Mouse (Mus musculus) G1E (cell line): ENCODE measurements at regions not wholly inside any gene's neighbourhood (a gene's known extent, or its start where the extent isn't known, plus 50 kb on each side); places are given as distances from the start of the nearest gene placed in this dataset.

Source experiments
- ATAC-seq: 2 replicates; pipeline ENCODE4 v1.8.0; 2016; ENCODE audit warnings: mild to moderate bottlenecking; ENCODE audit not compliant: insufficient number of reproducible peaks, poor library complexity, low FRiP score, severe bottlenecking; ENCODE audit errors: extremely low read depth
- DNase-seq: peaks from one replicate; pipeline ENCODE4 v3.0.0; 2012; ENCODE audit warnings: low spot score
- H3K27me3 ChIP-seq: 2 replicates; pipeline ENCODE4 v1.6.1; 2012; ENCODE audit warnings: mild to moderate bottlenecking, low read length, inconsistent platforms; ENCODE audit not compliant: insufficient read depth
- H3K36me3 ChIP-seq: replicated peaks from 2 replicates; pipeline ENCODE3; 2012; ENCODE audit warnings: mild to moderate bottlenecking, inconsistent platforms
- H3K4me1 ChIP-seq: 2 replicates; pipeline ENCODE4 v1.6.1; 2012; ENCODE audit warnings: low read depth, low read length, inconsistent platforms, mixed read lengths; ENCODE audit not compliant: insufficient read depth
- H3K4me3 ChIP-seq: 2 replicates; pipeline ENCODE4 v1.5.1; 2012; ENCODE audit warnings: low read depth, mild to moderate bottlenecking, inconsistent platforms, low read length, moderate library complexity, mixed read lengths
- H3K9me3 ChIP-seq: replicated peaks from 2 replicates; pipeline ENCODE4 v1.6.1; 2012; ENCODE audit warnings: inconsistent platforms
- CTCF ChIP-seq: IDR thresholded peaks from 2 replicates; pipeline ENCODE4 v1.5.1; 2012; ENCODE audit warnings: low read depth, low read length, inconsistent platforms, mixed read lengths
- GATA1 ChIP-seq: IDR thresholded peaks from 2 replicates; pipeline ENCODE4 v1.6.1; 2012; ENCODE audit warnings: borderline replicate concordance, low read length, inconsistent platforms, mixed read lengths
- GATA2 ChIP-seq: IDR thresholded peaks from 2 replicates; pipeline ENCODE4 v1.6.1; 2012; ENCODE audit warnings: low read depth, low read length, inconsistent platforms, borderline replicate concordance
- POLR2AphosphoS5 ChIP-seq: IDR thresholded peaks from 2 replicates; pipeline ENCODE4 v1.6.1; 2012; ENCODE audit warnings: low read depth, low read length, inconsistent platforms; ENCODE audit not compliant: insufficient replicate concordance
- TAL1 ChIP-seq: conservative IDR thresholded peaks from 2 replicates; pipeline ENCODE4 v1.6.1; 2012; ENCODE audit warnings: low read depth, low read length, inconsistent platforms, mixed read lengths

DNA sequence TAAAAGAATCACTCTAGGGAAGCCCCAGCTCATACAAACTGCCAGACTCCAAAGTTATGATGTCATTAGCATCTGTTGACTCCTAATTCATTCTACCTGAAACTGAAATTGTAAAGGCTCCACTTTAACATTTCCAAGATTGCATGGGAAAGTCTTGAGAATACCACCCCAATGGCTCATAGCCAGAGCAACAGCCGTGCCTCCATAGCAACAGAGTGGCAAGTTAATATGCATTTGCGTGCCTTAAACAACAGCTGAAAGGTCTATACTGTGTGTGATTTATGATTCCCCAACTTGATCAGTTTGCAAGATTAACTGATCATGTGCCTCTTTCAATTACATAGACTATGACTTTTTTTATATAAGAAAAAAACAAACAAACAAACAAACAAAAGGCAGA, 190.8 kb upstream of the Ppargc1a start:
- H3K36me3 ChIP-seq = no peaks in the 10 kb centered on the region
- no peaks in the 10 kb centered on the region for H3K27me3 ChIP-seq
- no peak overlapping the region for H3K4me3 ChIP-seq
- DNase-seq (no peak), ATAC-seq (no peak)
- TF ChIP-seq CTCF (no peak), POLR2AphosphoS5 (no peak), GATA2 (no peak), GATA1 (no peak), TAL1 (no peak)
- no peaks in the 10 kb centered on the region for H3K4me1 ChIP-seq
- peaks cover 20% of the 10 kb centered on the region for H3K9me3 ChIP-seq

- DNase-seq (no peak), ATAC-seq (no peak)
- no peak for TF ChIP-seq CTCF
- TF ChIP-seq TAL1 = no peak
- no peak for TF ChIP-seq GATA2
- TF ChIP-seq GATA1 = no peak
- TF ChIP-seq POLR2AphosphoS5 = no peak
- H3K9me3 ChIP-seq = peaks cover 20% of the 10 kb centered on the region
- no peaks in the 10 kb centered on the region for H3K36me3 ChIP-seq
- H3K4me1 ChIP-seq = no peaks in the 10 kb centered on the region
- H3K4me3 ChIP-seq = no peak overlapping the region
- H3K27me3 ChIP-seq = no peaks in the 10 kb centered on the region
Measured at GRCm38 (mm10) chr5:51757864-51758263, 190.3 kb upstream of the Ppargc1a start.

- H3K4me1 ChIP-seq = no peaks in the 10 kb centered on the region
- H3K36me3 ChIP-seq = no peaks in the 10 kb centered on the region
- no peak overlapping the region for H3K4me3 ChIP-seq
- H3K27me3 ChIP-seq = no peaks in the 10 kb centered on the region
- no peak for DNase-seq
- H3K9me3 ChIP-seq = peaks cover 17% of the 10 kb centered on the region
- ATAC-seq = no peak
- no peak for TF ChIP-seq GATA1
- no peak for TF ChIP-seq GATA2
- no peak for TF ChIP-seq CTCF
- no peak for TF ChIP-seq TAL1
- TF ChIP-seq POLR2AphosphoS5 = no peak
Measured at GRCm38 (mm10) chr5:51752024-51752423, 184.5 kb upstream of the Ppargc1a start.

DNA sequence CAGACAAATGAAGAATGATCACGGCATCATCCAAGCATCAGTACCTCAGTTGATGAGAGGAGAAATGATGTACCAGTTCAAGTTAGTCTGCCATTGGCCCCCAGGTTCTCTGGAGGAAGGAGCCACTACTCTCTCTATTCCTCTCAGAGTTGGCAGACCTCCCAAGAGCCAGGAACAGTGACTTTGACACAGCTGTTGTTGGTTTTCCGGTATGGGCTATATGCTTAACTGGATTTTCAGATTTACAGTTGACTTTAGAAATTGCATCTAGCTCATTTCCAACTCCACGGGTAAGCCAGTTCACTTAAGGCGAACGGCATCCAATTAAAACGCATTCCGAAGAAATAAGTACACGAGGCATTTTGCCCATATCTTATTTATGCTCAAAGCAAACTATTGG, 182.9 kb upstream of the Ppargc1a start:
- no peak for TF ChIP-seq POLR2AphosphoS5
- TF ChIP-seq GATA1 = no peak
- no peak for TF ChIP-seq CTCF
- no peak for TF ChIP-seq GATA2
- no peak for TF ChIP-seq TAL1
- Histone ChIP-seq H3K27me3 (no peaks in the 10 kb centered on the region), H3K9me3 (peaks cover 12% of the 10 kb centered on the region), H3K36me3 (no peaks in the 10 kb centered on the region), H3K4me1 (no peaks in the 10 kb centered on the region), H3K4me3 (no peak overlapping the region)
- no peak for ATAC-seq
- DNase-seq = no peak

- DNase-seq (no peak), ATAC-seq (no peak)
- no peak for TF ChIP-seq TAL1
- TF ChIP-seq CTCF = no peak
- no peak for TF ChIP-seq POLR2AphosphoS5
- TF ChIP-seq GATA1 = no peak
- no peaks in the 10 kb centered on the region for H3K27me3 ChIP-seq
- no peaks in the 10 kb centered on the region for H3K4me1 ChIP-seq
- no peaks in the 10 kb centered on the region for H3K36me3 ChIP-seq
- H3K4me3 ChIP-seq = no peak overlapping the region
- peaks cover 12% of the 10 kb centered on the region; the same call in 1 of the 2 replicates for H3K9me3 ChIP-seq
Measured at GRCm38 (mm10) chr5:51740893-51741292, 173.4 kb upstream of the Ppargc1a start.

DNA sequence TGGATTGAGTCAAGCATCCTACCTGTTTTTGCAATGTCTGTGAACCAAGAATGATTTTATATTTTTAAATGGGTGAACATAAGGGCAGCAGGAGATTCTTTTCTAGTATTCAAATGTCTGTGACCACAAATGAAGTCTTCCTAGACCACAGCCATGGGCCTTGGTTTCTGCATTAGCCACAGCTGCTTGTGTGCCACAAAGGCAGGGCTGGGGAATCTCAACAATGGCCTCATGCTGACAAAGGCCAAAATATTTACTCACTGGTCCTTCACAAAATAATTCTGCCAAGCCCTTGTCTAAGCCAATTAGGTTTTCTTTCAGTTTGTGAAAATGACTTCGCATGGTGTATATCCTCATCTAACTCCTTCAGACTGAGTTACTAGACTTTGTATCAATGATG, 162.7 kb upstream of the Ppargc1a start:
- ATAC-seq = no peak
- Histone ChIP-seq H3K36me3 (no peaks in the 10 kb centered on the region), H3K4me3 (no peak overlapping the region), H3K27me3 (no peaks in the 10 kb centered on the region), H3K9me3 (peaks cover 5% of the 10 kb centered on the region), H3K4me1 (no peaks in the 10 kb centered on the region)
- TF ChIP-seq GATA2 = no peak
- no peak for TF ChIP-seq TAL1
- no peak for TF ChIP-seq CTCF
- TF ChIP-seq GATA1 = no peak
- TF ChIP-seq POLR2AphosphoS5 = no peak
- no peak for DNase-seq

DNA sequence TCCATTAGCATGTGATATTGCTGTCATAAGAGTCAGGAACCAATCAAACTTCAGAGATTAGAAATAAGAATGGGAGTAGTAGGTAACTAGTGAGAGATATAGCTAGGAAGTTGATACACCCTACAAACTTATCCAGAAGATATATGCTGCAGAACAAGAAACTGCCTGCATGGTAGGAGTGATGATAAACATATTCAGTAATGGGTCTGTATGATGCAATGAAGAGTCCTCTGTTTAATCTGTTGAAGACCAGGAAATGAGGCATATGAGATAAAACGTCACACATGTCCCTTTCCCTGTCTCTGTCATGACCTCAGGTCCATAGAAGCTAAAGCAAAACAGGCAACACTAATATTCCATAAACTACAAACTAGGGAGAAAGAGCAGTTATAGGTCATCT, 162.2 kb upstream of the Ppargc1a start:
- ATAC-seq = no peak
- DNase-seq = no peak
- H3K36me3 ChIP-seq = no peaks in the 10 kb centered on the region
- peaks cover 8% of the 10 kb centered on the region for H3K9me3 ChIP-seq
- H3K4me3 ChIP-seq = no peak overlapping the region
- no peaks in the 10 kb centered on the region for H3K4me1 ChIP-seq
- TF ChIP-seq GATA1 = no peak
- no peak for TF ChIP-seq CTCF
- H3K27me3 ChIP-seq = no peaks in the 10 kb centered on the region
